Mouse (Mus musculus) heart, adult 2 months (tissue): ENCODE measurements around the gene C1ql1.

Experiments used
- CTCF ChIP-seq: fragments of 200-600 bp; IDR thresholded peaks from 2 replicates; pipeline ENCODE4 v1.8.1; 2022; ENCODE audit warnings: antibody characterized with exemption, mild to moderate bottlenecking, moderate library complexity
- POLR2A ChIP-seq: fragments of 200-500 bp; IDR thresholded peaks from 2 replicates; pipeline ENCODE4 v1.6.1; 2011; ENCODE audit warnings: mild to moderate bottlenecking, low read depth, low read length, control low read depth; ENCODE audit not compliant: insufficient read depth

- no peak for TF ChIP-seq CTCF
- TF ChIP-seq POLR2A: no peak
Measured at GRCm38 (mm10) chr11:102958431-102958830, 11.9 kb upstream of the C1ql1 start.
